Mouse (Mus musculus): ENCODE data around the gene Rhbdl1.

- TF ChIP-seq POLR2A (IDR thresholded peaks at IDR 0.05; ENCODE audit: insufficient read depth, low read length) (no peak), EP300 (IDR thresholded peaks at IDR 0.05; ENCODE audit: insufficient read depth, low read depth, low read length) (no peak), CTCF (IDR thresholded peaks at IDR 0.05; ENCODE audit: low read depth, low read length) (no peak)
These were observed 27.2 kb upstream of the Rhbdl1 start for GRCm38 (mm10) chr17:25864311-25864710.

Measured in ES-Bruce4 (cell line).